Mouse (Mus musculus): ENCODE measurements around the gene Aebp1. TPM values are rescaled to one million over a fixed set of nuclear protein-coding genes. Genes with fewer than 3 reads are reported as not detected.

Gene Aebp1
- 12.6 and 18.5 TPM in 2 replicates for polyA plus RNA-seq (2015; fragmentation: Nextera tagmentation; extraction: Ambion mirVana)

DNA sequence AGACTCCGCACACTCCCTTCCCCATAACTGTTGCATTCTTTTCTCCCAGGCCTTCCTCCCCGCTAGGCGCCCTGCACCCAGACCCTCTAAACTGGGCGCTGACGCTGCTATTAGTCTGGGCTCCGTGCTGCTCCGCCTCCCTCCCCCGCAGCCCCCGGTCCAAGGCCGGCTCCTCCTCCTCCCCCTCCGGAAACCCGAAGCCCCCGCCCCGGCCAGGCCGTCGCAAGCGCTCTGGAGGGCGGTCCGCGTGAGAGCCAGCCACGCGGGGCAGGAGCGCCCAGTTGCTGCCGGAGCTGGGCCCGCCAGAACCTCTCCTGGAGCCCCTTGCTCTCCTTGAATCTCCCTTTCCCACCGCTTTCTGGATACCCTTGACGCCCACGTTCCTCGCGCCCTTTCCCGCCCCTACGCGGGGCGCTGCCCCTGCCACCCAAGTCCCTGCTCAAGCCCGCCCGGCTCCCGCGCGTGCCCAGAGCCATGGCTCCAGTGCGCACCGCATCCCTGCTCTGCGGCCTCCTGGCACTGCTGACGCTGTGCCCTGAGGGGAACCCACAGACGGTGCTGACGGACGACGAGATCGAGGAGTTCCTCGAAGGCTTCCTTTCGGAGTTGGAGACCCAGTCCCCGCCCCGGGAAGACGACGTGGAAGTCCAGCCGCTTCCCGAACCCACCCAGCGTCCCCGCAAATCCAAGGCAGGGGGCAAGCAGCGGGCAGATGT, at the start of gene Aebp1:
TSS of gene Aebp1 (plus strand) at position 270 of the 716 bp plus-strand sequence.
- no peaks in the 10 kb centered on the region for H3K9me3 ChIP-seq (ENCODE audit: control insufficient read depth, low read length)
- peak; percentile 50; the same call in 1 of the 2 replicates for ATAC-seq
- no peaks in the 10 kb centered on the region for H3K36me3 ChIP-seq (ENCODE audit: control insufficient read depth, insufficient read depth)
- peak within 1 kb of the TSS; percentile 31 for H3K4me3 ChIP-seq (replicated peaks; ENCODE audit: low read length)
- H3K4me2 ChIP-seq (ENCODE audit: low read length): peak within 1 kb of the TSS; percentile 52
- no peak within 1 kb of the TSS for H3K27ac ChIP-seq (ENCODE audit: low read length)
- WGBS: 3% methylated on average over 52 of the region's 59 CpGs
- H3K9ac ChIP-seq (replicated peaks; ENCODE audit: low read depth, low read length): peak within 1 kb of the TSS; percentile 36
- H3K4me1 ChIP-seq (replicated peaks; ENCODE audit: control insufficient read depth, insufficient read depth, low read length): peaks cover 12% of the 10 kb centered on the region
- peaks cover 17% of the 10 kb centered on the region for H3K27me3 ChIP-seq (replicated peaks; ENCODE audit: control insufficient read depth, insufficient read depth, low read length)

DNA sequence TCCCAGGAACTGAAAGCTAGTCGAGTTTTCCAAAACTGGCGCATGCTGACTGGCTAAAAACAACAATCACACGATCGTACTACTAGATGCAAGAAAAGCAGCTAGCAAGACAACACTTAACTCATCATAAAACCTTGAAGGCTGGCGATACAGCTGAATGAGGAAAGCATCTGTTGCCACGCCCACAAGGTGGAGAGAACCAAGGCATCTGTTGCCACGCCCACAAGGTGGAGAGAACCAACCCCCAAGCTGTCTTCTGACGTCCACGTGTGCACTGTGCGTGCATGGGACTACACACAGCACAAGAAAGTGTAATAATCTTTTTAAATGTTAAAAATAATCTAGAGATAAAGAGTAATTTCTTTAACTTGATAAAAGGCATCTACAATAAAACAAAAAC, 48.4 kb upstream of the Aebp1 start:
- WGBS: 75% methylated on average over 10 of the region's 10 CpGs
- ATAC-seq: no peak
- Histone ChIP-seq H3K27ac (ENCODE audit: low read length) (no peak overlapping the region), H3K9ac (replicated peaks; ENCODE audit: low read depth, low read length) (no peak overlapping the region), H3K27me3 (replicated peaks; ENCODE audit: control insufficient read depth, insufficient read depth, low read length) (no peaks in the 10 kb centered on the region), H3K4me1 (replicated peaks; ENCODE audit: control insufficient read depth, insufficient read depth, low read length) (no peaks in the 10 kb centered on the region), H3K4me3 (replicated peaks; ENCODE audit: low read length) (no peak overlapping the region), H3K9me3 (ENCODE audit: control insufficient read depth, low read length) (no peaks in the 10 kb centered on the region; the same call in 1 of the 2 replicates), H3K36me3 (ENCODE audit: control insufficient read depth, insufficient read depth) (no peaks in the 10 kb centered on the region), H3K4me2 (ENCODE audit: low read length) (no peak overlapping the region)

DNA sequence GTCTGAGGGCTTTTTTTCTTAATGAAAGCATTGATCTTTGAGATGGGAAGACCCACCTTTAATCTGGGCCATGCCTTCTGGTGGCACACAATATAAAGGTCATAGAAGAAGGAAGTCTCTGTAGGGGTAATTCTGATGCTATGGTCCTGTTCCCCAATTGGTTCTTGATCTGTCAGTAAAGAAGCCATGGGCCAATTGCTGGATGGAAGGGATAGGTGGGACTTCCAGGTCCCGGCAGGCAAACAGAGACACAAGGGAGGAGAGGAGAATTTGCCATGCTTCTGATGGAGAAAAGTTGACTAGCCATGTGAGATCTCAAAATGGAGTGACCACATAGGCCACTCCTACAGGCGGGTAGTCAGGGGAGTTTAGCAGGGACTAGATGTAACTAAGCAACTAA, 42.5 kb upstream of the Aebp1 start:
- Histone ChIP-seq H3K9ac (replicated peaks; ENCODE audit: low read depth, low read length) (no peak overlapping the region), H3K4me3 (replicated peaks; ENCODE audit: low read length) (no peak overlapping the region), H3K4me2 (ENCODE audit: low read length) (no peak overlapping the region), H3K27ac (ENCODE audit: low read length) (no peak overlapping the region), H3K9me3 (ENCODE audit: control insufficient read depth, low read length) (no peaks in the 10 kb centered on the region), H3K36me3 (ENCODE audit: control insufficient read depth, insufficient read depth) (no peaks in the 10 kb centered on the region), H3K27me3 (replicated peaks; ENCODE audit: control insufficient read depth, insufficient read depth, low read length) (no peaks in the 10 kb centered on the region), H3K4me1 (replicated peaks; ENCODE audit: control insufficient read depth, insufficient read depth, low read length) (no peaks in the 10 kb centered on the region)
- no peak for ATAC-seq
- WGBS: 71% methylated on average over 2 of the region's 2 CpGs

DNA sequence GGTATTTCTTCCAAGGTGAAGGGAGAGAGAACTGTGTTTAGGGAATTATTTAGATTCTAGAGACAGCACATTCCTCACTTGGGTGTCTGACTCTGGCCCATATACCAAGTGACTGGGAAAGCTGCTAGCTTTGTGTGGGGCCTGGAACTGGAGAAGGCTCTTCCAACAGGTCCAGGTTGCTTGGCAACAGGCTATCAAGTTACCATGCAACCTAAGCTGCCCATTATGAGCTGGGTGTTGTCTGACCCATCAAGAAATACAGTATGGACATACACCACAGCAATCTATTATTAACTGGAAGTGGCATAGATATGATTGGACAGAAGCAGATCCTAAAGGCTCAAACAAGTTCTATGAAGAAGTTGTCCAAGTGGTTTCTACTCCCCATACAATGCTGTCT, 36.3 kb upstream of the Aebp1 start:
- H3K27me3 ChIP-seq (replicated peaks; ENCODE audit: control insufficient read depth, insufficient read depth, low read length): no peaks in the 10 kb centered on the region
- no peak overlapping the region for H3K9ac ChIP-seq (replicated peaks; ENCODE audit: low read depth, low read length)
- no peaks in the 10 kb centered on the region for H3K4me1 ChIP-seq (replicated peaks; ENCODE audit: control insufficient read depth, insufficient read depth, low read length)
- no peak for ATAC-seq
- no peaks in the 10 kb centered on the region for H3K9me3 ChIP-seq (ENCODE audit: control insufficient read depth, low read length)
- no peak overlapping the region for H3K27ac ChIP-seq (ENCODE audit: low read length)
- H3K4me2 ChIP-seq (ENCODE audit: low read length): no peak overlapping the region
- H3K36me3 ChIP-seq (ENCODE audit: control insufficient read depth, insufficient read depth): 0 out of 2 replicates have a peak, but pooled peaks cover 6% of the 10 kb centered on the region
- no peak overlapping the region for H3K4me3 ChIP-seq (replicated peaks; ENCODE audit: low read length)

DNA sequence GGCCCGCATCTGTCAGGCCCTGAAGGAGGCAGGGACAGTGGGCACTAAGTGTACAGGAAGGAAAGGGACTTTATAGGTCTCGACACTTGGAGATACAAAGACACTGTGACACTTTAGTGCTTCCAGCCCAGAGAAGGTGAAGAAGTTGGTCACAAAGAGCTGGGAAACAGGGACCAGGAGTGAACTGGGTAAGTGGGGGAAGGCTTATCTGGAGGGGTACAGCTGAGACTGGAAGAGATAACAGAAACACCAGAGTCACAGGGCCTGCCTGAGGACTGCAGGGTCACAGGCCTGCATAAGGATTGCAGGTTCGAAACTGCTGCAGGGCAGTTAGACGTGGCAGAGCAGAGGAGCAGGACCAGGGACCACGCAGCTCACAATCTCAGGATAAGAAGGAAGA, 33.8 kb upstream of the Aebp1 start:
- no peak overlapping the region for H3K4me2 ChIP-seq (ENCODE audit: low read length)
- no peaks in the 10 kb centered on the region for H3K27me3 ChIP-seq (replicated peaks; ENCODE audit: control insufficient read depth, insufficient read depth, low read length)
- 0 out of 2 replicates have a peak, but pooled peaks cover 8% of the 10 kb centered on the region for H3K36me3 ChIP-seq (ENCODE audit: control insufficient read depth, insufficient read depth)
- H3K27ac ChIP-seq (ENCODE audit: low read length): no peak overlapping the region
- 94% methylated on average over 5 of the region's 5 CpGs for WGBS
- no peaks in the 10 kb centered on the region for H3K4me1 ChIP-seq (replicated peaks; ENCODE audit: control insufficient read depth, insufficient read depth, low read length)
- no peak for ATAC-seq
- no peaks in the 10 kb centered on the region for H3K9me3 ChIP-seq (ENCODE audit: control insufficient read depth, low read length)
- no peak overlapping the region for H3K9ac ChIP-seq (replicated peaks; ENCODE audit: low read depth, low read length)
- H3K4me3 ChIP-seq (replicated peaks; ENCODE audit: low read length): no peak overlapping the region

DNA sequence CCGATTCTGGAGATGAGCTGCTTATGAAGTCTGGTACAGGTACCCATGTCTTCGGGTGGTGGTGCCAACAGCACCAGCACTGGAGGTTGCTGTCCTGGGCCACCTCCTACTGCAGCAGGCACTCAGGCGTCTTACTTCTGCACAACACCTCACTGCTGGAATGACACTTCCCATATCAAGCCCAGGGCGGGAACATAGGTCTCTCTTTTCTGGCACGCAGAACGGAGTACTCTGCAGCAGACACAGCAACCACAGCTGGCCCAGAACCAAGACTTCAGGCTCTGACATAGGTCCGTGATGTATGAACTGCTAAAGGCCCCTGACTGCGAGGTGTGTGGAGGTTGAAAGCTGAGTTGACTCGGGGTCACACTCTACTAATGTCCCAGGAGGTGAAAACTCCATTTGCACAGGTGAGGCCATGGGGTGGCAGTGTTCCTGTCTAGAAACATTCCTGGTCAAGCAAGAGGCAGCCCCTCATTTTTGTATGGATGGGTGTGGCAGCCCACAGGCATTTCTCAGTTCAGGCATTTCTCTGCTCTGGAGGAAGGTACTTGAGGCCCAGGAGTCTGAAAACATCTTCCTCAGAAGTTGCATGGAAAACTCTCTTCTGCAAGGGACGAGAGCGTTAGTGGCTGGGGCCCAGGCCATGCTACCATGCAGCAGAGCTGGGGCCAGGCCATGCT, 33.1 kb upstream of the Aebp1 start:
- H3K4me2 ChIP-seq (ENCODE audit: low read length): no peak overlapping the region
- H3K27ac ChIP-seq (ENCODE audit: low read length): no peak overlapping the region
- H3K27me3 ChIP-seq (replicated peaks; ENCODE audit: control insufficient read depth, insufficient read depth, low read length): no peaks in the 10 kb centered on the region
- no peak overlapping the region for H3K9ac ChIP-seq (replicated peaks; ENCODE audit: low read depth, low read length)
- H3K36me3 ChIP-seq (ENCODE audit: control insufficient read depth, insufficient read depth): 0 out of 2 replicates have a peak, but pooled peaks cover 8% of the 10 kb centered on the region
- no peak for ATAC-seq
- no peak overlapping the region for H3K4me3 ChIP-seq (replicated peaks; ENCODE audit: low read length)
- no peaks in the 10 kb centered on the region for H3K9me3 ChIP-seq (ENCODE audit: control insufficient read depth, low read length)
- H3K4me1 ChIP-seq (replicated peaks; ENCODE audit: control insufficient read depth, insufficient read depth, low read length): no peaks in the 10 kb centered on the region
- 93% methylated on average over 11 of the region's 11 CpGs for WGBS

DNA sequence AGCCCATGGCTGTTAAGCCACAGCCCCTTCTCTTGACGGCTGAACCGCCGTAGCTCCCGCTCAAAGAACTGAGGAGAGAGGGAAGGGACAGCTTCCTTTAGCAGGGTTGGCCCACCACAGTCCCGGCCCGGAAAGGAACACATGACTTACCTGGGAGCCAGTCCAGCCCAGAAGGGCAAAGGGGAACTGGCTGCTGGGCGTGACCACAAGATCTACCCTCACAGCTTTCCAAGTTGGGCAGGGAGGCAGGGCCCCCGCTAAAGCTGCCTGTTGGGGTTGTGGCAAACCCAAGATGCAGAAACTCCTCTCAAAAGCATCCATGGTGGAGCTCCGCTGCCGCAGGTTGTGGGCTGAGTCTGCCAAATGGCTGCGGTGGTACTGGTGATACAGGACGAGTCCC, 32.4 kb upstream of the Aebp1 start:
- H3K4me3 ChIP-seq (replicated peaks; ENCODE audit: low read length): no peak overlapping the region
- H3K27me3 ChIP-seq (replicated peaks; ENCODE audit: control insufficient read depth, insufficient read depth, low read length): no peaks in the 10 kb centered on the region
- no peaks in the 10 kb centered on the region for H3K9me3 ChIP-seq (ENCODE audit: control insufficient read depth, low read length)
- 92% methylated on average over 12 of the region's 12 CpGs for WGBS
- H3K4me1 ChIP-seq (replicated peaks; ENCODE audit: control insufficient read depth, insufficient read depth, low read length): no peaks in the 10 kb centered on the region
- no peak overlapping the region for H3K9ac ChIP-seq (replicated peaks; ENCODE audit: low read depth, low read length)
- H3K27ac ChIP-seq (ENCODE audit: low read length): no peak overlapping the region
- H3K4me2 ChIP-seq (ENCODE audit: low read length): no peak overlapping the region
- H3K36me3 ChIP-seq (ENCODE audit: control insufficient read depth, insufficient read depth): 0 out of 2 replicates have a peak, but pooled peaks cover 8% of the 10 kb centered on the region
- no peak for ATAC-seq

DNA sequence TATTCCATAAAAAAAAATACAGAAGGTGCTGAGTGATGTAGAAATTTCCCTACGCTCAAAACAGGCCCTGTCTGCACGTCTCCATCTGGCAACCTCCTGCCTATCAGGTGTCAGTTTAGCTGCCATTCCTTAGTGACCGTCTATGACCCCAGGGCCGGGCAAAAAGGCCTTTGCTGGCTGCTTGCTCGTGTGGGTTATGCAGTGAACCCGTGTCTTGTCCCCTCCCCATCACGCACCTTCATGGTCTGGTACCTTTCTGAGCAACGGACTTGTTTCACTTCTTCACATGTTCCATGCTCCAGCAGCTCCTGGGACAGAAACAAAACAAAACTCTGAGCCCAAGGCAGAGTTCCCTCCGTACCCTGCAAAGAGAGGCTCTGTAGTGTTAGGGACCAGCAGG, 27.2 kb upstream of the Aebp1 start:
- 89% methylated on average over 9 of the region's 9 CpGs for WGBS

DNA sequence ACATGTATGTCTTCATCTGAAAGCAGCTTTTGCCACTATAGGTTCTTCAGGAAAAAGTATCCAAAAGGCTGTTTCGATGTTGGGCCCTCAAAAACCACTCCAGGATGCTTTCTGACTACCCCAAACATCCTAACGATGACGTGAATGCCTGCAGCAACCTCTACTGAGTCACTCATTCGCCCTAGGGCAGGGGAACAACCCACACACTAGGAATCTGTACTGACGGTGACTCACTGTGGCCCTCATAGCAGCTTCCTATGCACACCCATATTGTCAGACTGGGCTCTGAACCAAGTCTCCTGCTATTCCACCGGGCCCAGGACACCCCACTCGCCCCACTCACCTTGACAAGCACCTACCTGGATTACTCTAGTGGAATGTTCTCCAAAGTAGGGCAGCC, 26.7 kb upstream of the Aebp1 start:
- no peak for ATAC-seq
- no peak overlapping the region for H3K27ac ChIP-seq (ENCODE audit: low read length)
- 91% methylated on average over 7 of the region's 7 CpGs for WGBS
- no peaks in the 10 kb centered on the region for H3K27me3 ChIP-seq (replicated peaks; ENCODE audit: control insufficient read depth, insufficient read depth, low read length)
- H3K9ac ChIP-seq (replicated peaks; ENCODE audit: low read depth, low read length): no peak overlapping the region
- 0 out of 2 replicates have a peak, but pooled peaks cover 2% of the 10 kb centered on the region for H3K36me3 ChIP-seq (ENCODE audit: control insufficient read depth, insufficient read depth)
- H3K4me3 ChIP-seq (replicated peaks; ENCODE audit: low read length): no peak overlapping the region
- H3K4me2 ChIP-seq (ENCODE audit: low read length): no peak overlapping the region
- H3K9me3 ChIP-seq (ENCODE audit: control insufficient read depth, low read length): no peaks in the 10 kb centered on the region
- peaks cover 5% of the 10 kb centered on the region; the same call in 1 of the 2 replicates for H3K4me1 ChIP-seq (replicated peaks; ENCODE audit: control insufficient read depth, insufficient read depth, low read length)

More for the DNA sequence above, 27.2 kb upstream of the Aebp1 start:
- H3K4me2 ChIP-seq (ENCODE audit: low read length): no peak overlapping the region
- no peak overlapping the region for H3K4me3 ChIP-seq (replicated peaks; ENCODE audit: low read length)
- ATAC-seq: no peak
- H3K27ac ChIP-seq (ENCODE audit: low read length): no peak overlapping the region
- H3K9me3 ChIP-seq (ENCODE audit: control insufficient read depth, low read length): no peaks in the 10 kb centered on the region
- H3K36me3 ChIP-seq (ENCODE audit: control insufficient read depth, insufficient read depth): 0 out of 2 replicates have a peak, but pooled peaks cover 2% of the 10 kb centered on the region
- H3K27me3 ChIP-seq (replicated peaks; ENCODE audit: control insufficient read depth, insufficient read depth, low read length): no peaks in the 10 kb centered on the region
- no peak overlapping the region for H3K9ac ChIP-seq (replicated peaks; ENCODE audit: low read depth, low read length)
- H3K4me1 ChIP-seq (replicated peaks; ENCODE audit: control insufficient read depth, insufficient read depth, low read length): peaks cover 5% of the 10 kb centered on the region; the same call in 1 of the 2 replicates

Data from forebrain, embryonic 16.5 days (tissue).